Mouse (Mus musculus) stomach, embryonic 16.5 days (tissue): ENCODE results near the gene Agap1. TPM values are rescaled to one million over a fixed set of nuclear protein-coding genes. Genes with fewer than 3 reads are reported as not detected.

Source experiments
- ATAC-seq: fragments of 200-750 bp; cut with Nextera tagmentation; 2 replicates; pipeline ENCODE4 v1.8.0; 2017; ENCODE audit warnings: moderate number of reproducible peaks, moderate TSS enrichment; ENCODE audit not compliant: insufficient read depth, low FRiP score
- H3K27ac ChIP-seq: fragments of 300-500 bp; sonication (generic); 2 replicates; pipeline ENCODE4 v1.5.1; 2014; ENCODE audit warnings: low read length
- H3K27me3 ChIP-seq: fragments of 300-500 bp; sonication (generic); 2 replicates; pipeline ENCODE4 v1.6.1; 2014; ENCODE audit warnings: low read length, control low read depth, mixed read lengths; ENCODE audit not compliant: control insufficient read depth, insufficient read depth
- H3K36me3 ChIP-seq: fragments of 300-500 bp; sonication (generic); 2 replicates; pipeline ENCODE4 v1.6.1; 2014; ENCODE audit warnings: low read length; ENCODE audit not compliant: control insufficient read depth, insufficient read depth
- H3K4me1 ChIP-seq: fragments of 300-500 bp; sonication (generic); 2 replicates; pipeline ENCODE4 v1.6.1; 2014; ENCODE audit warnings: low read length, control low read depth, mixed read lengths; ENCODE audit not compliant: control insufficient read depth, insufficient read depth
- H3K4me2 ChIP-seq: fragments of 300-500 bp; sonication (generic); 2 replicates; pipeline ENCODE4 v1.6.1; 2014; ENCODE audit warnings: low read depth, low read length, mixed read lengths
- H3K4me3 ChIP-seq: fragments of 300-500 bp; sonication (generic); replicated peaks from 2 replicates; pipeline ENCODE4 v1.5.1; 2014; ENCODE audit warnings: mild to moderate bottlenecking, low read length
- H3K9ac ChIP-seq: fragments of 300-500 bp; sonication (generic); 2 replicates; pipeline ENCODE4 v1.6.1; 2014; ENCODE audit warnings: low read length
- H3K9me3 ChIP-seq: fragments of 300-500 bp; sonication (generic); replicated peaks from 2 replicates; pipeline ENCODE4 v1.6.1; 2016; ENCODE audit warnings: low read length, control low read depth; ENCODE audit not compliant: control insufficient read depth
- WGBS: fragments of 180-500 bp; shearing (Covaris S2); extraction: QIAGEN DNeasy Blood & Tissue Kit; methylation state at CpG from one replicate; pipeline ENCODE4 v1.1.7; 2014; 5-methylcytosine and 5-hydroxymethylcytosine counted together
- polyA plus RNA-seq: library from polyadenylated mRNA; unstranded; fragments of >200 nt; fragmentation: Nextera tagmentation; extraction: Ambion mirVana; gene quantifications from 2 replicates; pipeline ENCODE4 v1.2.1, GENCODE M21; 2015

Gene Agap1
- polyA plus RNA-seq, 1 experiment from 2014 or later, result 5.8 TPM

DNA sequence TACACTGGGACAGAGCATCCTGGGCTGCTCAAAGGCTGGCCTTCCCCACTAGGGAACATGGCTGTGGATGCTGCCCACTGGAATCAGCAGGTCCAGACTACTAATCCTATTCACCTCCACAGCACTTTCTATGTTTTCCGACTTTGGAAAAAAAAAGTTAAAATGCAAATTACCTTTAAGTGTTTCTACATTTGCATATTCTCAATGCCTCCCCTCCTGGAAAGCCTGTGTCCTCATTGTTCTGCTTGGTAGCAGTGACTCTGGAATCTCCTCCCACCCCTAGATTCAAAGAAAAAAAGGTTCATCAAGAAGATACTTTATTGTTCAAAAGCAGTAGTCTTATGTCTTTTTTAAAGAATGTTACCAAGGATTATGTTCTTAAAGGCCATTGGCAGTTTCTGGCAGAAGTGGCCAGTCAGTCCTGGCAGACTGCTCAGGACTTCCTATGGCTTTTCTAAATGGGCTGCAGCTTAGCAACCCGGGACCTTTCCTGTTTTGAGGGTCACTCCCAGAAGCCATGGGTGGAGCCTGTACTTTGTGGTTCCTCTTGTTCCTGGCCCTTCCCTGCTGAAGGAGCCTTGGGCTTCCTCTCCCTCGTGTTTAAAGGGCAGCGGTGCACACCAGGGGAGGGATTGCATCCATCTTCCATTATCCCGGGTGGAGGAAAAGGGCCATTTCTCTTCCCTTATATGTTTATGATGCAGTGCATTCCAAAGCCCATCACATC lies 421.9 kb downstream of the Agap1 start:
- peak overlapping the region; percentile 23; the same call in 1 of the 2 replicates for H3K27ac ChIP-seq
- no peak for ATAC-seq
- WGBS, result 15% methylated on average over 5 of the region's 5 CpGs

DNA sequence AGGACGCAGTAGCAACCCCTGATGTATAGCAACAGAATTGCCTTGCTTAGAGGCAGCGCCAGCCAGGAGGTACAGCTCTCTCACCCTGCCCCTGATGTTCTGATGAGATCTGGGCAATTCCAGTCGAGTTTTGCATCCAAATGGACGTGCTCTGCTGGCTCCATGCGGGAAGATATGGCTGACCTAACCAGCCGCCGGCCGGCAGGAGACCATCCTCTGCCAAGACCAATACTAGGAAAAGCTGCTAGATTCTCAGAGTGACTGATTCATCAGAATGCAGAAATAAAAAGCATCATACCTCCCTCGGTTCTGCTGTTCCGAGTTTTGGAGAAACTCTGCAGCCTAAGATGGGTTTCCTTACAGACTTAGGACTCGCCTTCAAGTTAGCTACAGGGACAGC lies 423.9 kb downstream of the Agap1 start:
- H3K4me2 ChIP-seq, result no peak overlapping the region
- H3K9ac ChIP-seq, result no peak overlapping the region
- H3K27ac ChIP-seq, result no peak overlapping the region
- no peak for ATAC-seq
- no peaks in the 10 kb centered on the region for H3K9me3 ChIP-seq
- peaks cover 8% of the 10 kb centered on the region; the same call in 1 of the 2 replicates for H3K4me1 ChIP-seq
- H3K4me3 ChIP-seq, result no peak overlapping the region
- WGBS, result 87% methylated on average over 11 of the region's 11 CpGs
- no peaks in the 10 kb centered on the region for H3K36me3 ChIP-seq
- no peaks in the 10 kb centered on the region for H3K27me3 ChIP-seq

More for the DNA sequence above, 421.9 kb downstream of the Agap1 start:
- peaks cover 8% of the 10 kb centered on the region; the same call in 1 of the 2 replicates for H3K4me1 ChIP-seq
- no peak overlapping the region for H3K4me2 ChIP-seq
- no peak overlapping the region for H3K9ac ChIP-seq
- H3K4me3 ChIP-seq, result no peak overlapping the region
- H3K36me3 ChIP-seq, result no peaks in the 10 kb centered on the region
- no peaks in the 10 kb centered on the region for H3K27me3 ChIP-seq
- no peaks in the 10 kb centered on the region for H3K9me3 ChIP-seq

DNA sequence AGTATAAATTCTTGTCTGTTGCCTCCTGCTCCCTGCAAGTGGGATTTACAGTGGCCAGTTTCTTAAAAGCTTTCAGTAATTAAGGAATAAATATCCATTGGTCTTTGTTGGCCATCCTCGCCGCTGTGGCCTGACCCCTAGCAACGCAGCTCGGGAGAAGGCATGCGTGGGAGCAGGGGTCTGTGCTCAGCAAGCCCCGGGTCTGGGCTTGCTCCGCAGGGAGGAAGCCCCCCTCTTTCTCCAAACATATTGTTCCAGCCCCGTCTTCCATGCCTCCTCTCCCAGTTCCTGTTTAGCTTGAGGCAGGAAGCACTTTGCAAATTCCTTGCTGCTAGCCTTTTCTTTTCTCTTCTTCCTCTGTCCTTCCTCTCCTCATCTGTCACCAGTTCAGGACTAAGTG lies 425.6 kb downstream of the Agap1 start:
- H3K36me3 ChIP-seq, result no peaks in the 10 kb centered on the region
- H3K4me3 ChIP-seq, result no peak overlapping the region
- peaks cover 17% of the 10 kb centered on the region for H3K4me1 ChIP-seq
- no peak overlapping the region for H3K9ac ChIP-seq
- no peaks in the 10 kb centered on the region for H3K9me3 ChIP-seq
- H3K27ac ChIP-seq, result no peak overlapping the region
- no peak for ATAC-seq
- no peaks in the 10 kb centered on the region for H3K27me3 ChIP-seq
- WGBS, result 35% methylated on average over 8 of the region's 8 CpGs
- H3K4me2 ChIP-seq, result no peak overlapping the region

DNA sequence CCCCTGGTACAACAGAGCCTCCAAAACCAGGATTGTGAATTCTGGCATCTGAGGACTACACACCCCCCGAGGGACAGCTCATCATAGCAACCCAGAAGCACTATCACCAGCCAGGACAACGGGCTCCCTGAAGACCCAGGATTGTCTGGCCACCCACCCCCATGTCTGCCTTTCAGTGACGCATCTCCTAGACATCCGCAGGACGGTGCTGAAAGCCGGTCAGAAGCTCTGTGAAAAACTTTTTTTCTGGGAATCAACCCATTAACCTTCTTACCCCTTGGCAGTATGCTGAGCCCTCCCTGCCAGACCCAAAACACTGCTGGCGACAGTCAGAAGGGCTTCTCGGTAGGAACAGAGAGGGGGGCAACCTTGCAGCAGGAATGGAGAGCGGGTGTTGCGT lies 426.2 kb downstream of the Agap1 start:
- H3K27me3 ChIP-seq, result no peaks in the 10 kb centered on the region
- H3K36me3 ChIP-seq, result no peaks in the 10 kb centered on the region
- no peak overlapping the region for H3K4me2 ChIP-seq
- H3K9me3 ChIP-seq, result no peaks in the 10 kb centered on the region
- ATAC-seq, result no peak
- no peak overlapping the region for H3K9ac ChIP-seq
- H3K27ac ChIP-seq, result no peak overlapping the region
- H3K4me3 ChIP-seq, result no peak overlapping the region
- H3K4me1 ChIP-seq, result peaks cover 24% of the 10 kb centered on the region
- WGBS, result 65% methylated on average over 10 of the region's 10 CpGs

DNA sequence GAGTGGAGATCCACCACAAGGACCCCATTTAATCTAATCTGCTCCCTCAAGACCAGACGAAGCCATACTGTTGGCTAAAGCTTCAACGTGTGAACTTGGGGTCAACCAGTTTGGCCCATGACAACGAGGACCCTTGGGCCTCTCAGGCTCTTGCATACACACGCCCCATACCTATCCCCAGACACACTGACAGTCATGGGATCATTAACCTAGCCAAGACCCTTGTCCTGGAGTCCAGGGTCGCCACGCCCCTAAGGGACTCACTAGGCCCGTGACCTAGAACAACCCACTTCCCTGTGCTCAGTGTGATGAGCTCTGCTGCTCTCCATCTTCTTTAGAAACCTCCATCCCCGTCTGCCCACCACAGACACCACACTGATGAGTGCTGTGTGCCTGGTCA lies 429.7 kb downstream of the Agap1 start:
- H3K27me3 ChIP-seq, result no peaks in the 10 kb centered on the region
- no peak overlapping the region for H3K4me2 ChIP-seq
- no peaks in the 10 kb centered on the region for H3K9me3 ChIP-seq
- H3K27ac ChIP-seq, result no peak overlapping the region
- ATAC-seq, result no peak
- H3K9ac ChIP-seq, result no peak overlapping the region
- H3K4me3 ChIP-seq, result no peak overlapping the region
- H3K36me3 ChIP-seq, result 0 out of 2 replicates have a peak, but pooled peaks cover 5% of the 10 kb centered on the region
- H3K4me1 ChIP-seq, result peaks cover 17% of the 10 kb centered on the region
- 84% methylated on average over 8 of the region's 8 CpGs for WGBS

DNA sequence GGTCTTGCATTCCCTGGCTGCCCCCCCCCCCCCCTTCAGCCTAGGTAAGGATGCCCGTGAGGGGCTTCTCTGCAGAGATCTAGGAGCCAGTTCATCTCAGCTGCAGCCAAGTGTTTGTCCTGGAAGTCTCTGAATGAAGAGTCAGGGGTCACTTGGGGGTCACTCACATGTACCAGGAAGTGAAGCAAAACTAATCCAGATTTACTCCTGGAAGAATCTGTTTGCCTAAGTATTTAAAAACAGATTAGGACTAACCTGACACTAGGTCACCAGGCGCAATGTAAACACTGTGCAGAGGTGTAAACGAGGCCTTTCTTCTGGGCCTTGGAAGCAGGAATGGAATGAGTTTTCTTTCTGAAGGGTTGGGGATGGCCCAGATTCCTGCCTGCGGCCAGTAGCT lies 431.1 kb downstream of the Agap1 start:
- H3K9me3 ChIP-seq, result no peaks in the 10 kb centered on the region
- ATAC-seq, result peak; percentile 65; the same call in 1 of the 2 replicates
- no peak overlapping the region for H3K27ac ChIP-seq
- no peak overlapping the region for H3K9ac ChIP-seq
- 0 out of 2 replicates have a peak, but pooled peaks cover 6% of the 10 kb centered on the region for H3K36me3 ChIP-seq
- H3K4me1 ChIP-seq, result peaks cover 17% of the 10 kb centered on the region
- WGBS, result 22% methylated on average over 4 of the region's 4 CpGs
- H3K4me3 ChIP-seq, result no peak overlapping the region
- no peaks in the 10 kb centered on the region for H3K27me3 ChIP-seq
- H3K4me2 ChIP-seq, result no peak overlapping the region

DNA sequence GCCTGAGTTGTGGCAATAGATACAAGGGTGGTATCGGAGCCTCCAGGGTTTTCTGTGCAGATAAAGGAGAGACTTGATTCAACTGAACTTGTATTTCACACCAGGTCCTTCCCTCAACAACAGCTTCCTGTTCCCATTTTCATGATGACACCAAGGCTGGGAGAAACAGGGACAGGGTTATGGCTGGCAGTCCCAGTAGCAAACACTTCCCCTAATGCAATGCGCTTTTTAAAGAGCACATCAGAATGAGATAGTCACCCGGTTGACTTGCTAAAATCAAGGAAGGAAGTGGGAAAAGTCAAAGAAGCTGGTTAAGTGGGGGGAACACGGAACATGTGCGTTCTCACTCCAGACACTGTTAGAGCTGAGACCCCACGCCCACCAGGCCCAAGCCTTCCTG lies 436.8 kb downstream of the Agap1 start:
- ATAC-seq, result no peak
- Histone ChIP-seq H3K4me3 (no peak overlapping the region), H3K9ac (no peak overlapping the region), H3K9me3 (no peaks in the 10 kb centered on the region), H3K36me3 (0 out of 2 replicates have a peak, but pooled peaks cover 6% of the 10 kb centered on the region), H3K4me1 (no peaks in the 10 kb centered on the region), H3K27ac (no peak overlapping the region), H3K27me3 (no peaks in the 10 kb centered on the region), H3K4me2 (no peak overlapping the region)
- WGBS, result 80% methylated on average over 6 of the region's 6 CpGs

DNA sequence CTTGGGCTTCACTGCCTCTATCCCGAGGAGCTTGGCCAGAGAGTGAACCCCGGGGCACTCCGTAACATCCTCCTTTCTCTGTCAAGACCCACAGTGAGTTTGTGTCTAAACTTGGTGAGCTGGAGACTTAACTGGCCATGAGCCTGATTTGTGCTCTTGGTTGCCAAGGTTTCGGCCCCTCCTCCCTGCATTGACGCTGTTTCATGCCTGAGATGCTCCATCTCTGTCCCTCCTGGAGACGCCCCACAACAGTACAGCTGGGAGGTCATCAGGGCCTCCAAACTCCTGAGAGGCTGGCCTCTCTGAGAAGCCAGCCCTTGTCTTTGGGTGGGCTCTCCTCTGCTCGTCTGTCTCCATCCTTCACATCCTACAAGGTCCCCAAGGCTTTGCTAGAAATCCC lies 437.7 kb downstream of the Agap1 start:
- no peaks in the 10 kb centered on the region for H3K9me3 ChIP-seq
- no peaks in the 10 kb centered on the region for H3K4me1 ChIP-seq
- H3K4me3 ChIP-seq, result no peak overlapping the region
- no peak for ATAC-seq
- H3K9ac ChIP-seq, result no peak overlapping the region
- no peak overlapping the region for H3K4me2 ChIP-seq
- no peaks in the 10 kb centered on the region for H3K27me3 ChIP-seq
- 62% methylated on average over 7 of the region's 7 CpGs for WGBS
- H3K27ac ChIP-seq, result no peak overlapping the region
- 0 out of 2 replicates have a peak, but pooled peaks cover 6% of the 10 kb centered on the region for H3K36me3 ChIP-seq

DNA sequence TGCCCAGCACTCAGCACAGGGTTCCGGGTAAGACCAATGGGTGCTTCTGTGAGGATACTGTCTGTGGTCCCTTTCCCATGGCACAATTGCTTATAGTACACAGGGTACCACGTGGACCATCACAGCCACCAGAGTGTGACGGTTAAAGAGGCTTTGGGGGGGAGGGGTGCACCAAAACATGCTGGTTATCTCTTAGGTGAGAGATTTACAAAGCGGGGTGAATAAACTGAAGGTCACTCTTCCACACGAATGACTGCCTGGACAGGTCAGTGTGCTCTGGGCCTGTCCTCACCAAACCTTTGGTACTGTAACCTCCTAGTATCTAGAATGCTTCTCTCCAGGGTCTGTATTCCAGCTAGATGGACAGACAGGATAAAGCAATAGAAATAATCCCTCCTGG lies 441.2 kb downstream of the Agap1 start:
- H3K36me3 ChIP-seq, result no peaks in the 10 kb centered on the region
- no peaks in the 10 kb centered on the region for H3K4me1 ChIP-seq
- no peak for ATAC-seq
- no peaks in the 10 kb centered on the region for H3K27me3 ChIP-seq
- no peak overlapping the region for H3K9ac ChIP-seq
- H3K4me2 ChIP-seq, result no peak overlapping the region
- WGBS, result 80% methylated on average over 5 of the region's 5 CpGs
- no peak overlapping the region for H3K4me3 ChIP-seq
- H3K9me3 ChIP-seq, result no peaks in the 10 kb centered on the region
- no peak overlapping the region for H3K27ac ChIP-seq
